Mouse (Mus musculus) limb, embryonic 12.5 days (tissue): ENCODE data around the gene Nrarp. TPM values are rescaled to one million over a fixed set of nuclear protein-coding genes. Genes with fewer than 3 reads are reported as not detected.

ENCODE experiments used
- ATAC-seq: fragments of 200-750 bp; cut with Nextera tagmentation; 2 replicates; pipeline ENCODE4 v1.8.0; 2017; ENCODE audit warnings: low read depth, moderate TSS enrichment; ENCODE audit not compliant: insufficient number of reproducible peaks, insufficient read depth, low FRiP score, low TSS enrichment
- H3K27ac ChIP-seq: fragments of 300-500 bp; sonication (generic); 2 replicates; pipeline ENCODE4 v1.5.1; 2016; ENCODE audit warnings: mild to moderate bottlenecking, moderate library complexity
- H3K27me3 ChIP-seq: fragments of 300-500 bp; sonication (generic); 2 replicates; pipeline ENCODE4 v1.6.1; 2016; ENCODE audit warnings: mild to moderate bottlenecking, moderate library complexity
- H3K36me3 ChIP-seq: fragments of 300-500 bp; sonication (generic); 2 replicates; pipeline ENCODE4 v1.6.1; 2016; ENCODE audit warnings: mild to moderate bottlenecking, moderate library complexity
- H3K4me1 ChIP-seq: fragments of 300-500 bp; sonication (generic); replicated peaks from 2 replicates; pipeline ENCODE4 v1.6.1; 2016
- H3K4me2 ChIP-seq: fragments of 300-500 bp; sonication (generic); 2 replicates; pipeline ENCODE4 v1.6.1; 2016; ENCODE audit warnings: mild to moderate bottlenecking, moderate library complexity
- H3K4me3 ChIP-seq: fragments of 300-500 bp; sonication (generic); replicated peaks from 2 replicates; pipeline ENCODE4 v1.5.1; 2016; ENCODE audit warnings: mild to moderate bottlenecking
- H3K9ac ChIP-seq: fragments of 300-500 bp; sonication (generic); replicated peaks from 2 replicates; pipeline ENCODE4 v1.6.1; 2016; ENCODE audit warnings: mild to moderate bottlenecking, moderate library complexity
- H3K9me3 ChIP-seq: fragments of 300-500 bp; sonication (generic); 2 replicates; pipeline ENCODE4 v1.6.1; 2016; ENCODE audit warnings: mild to moderate bottlenecking, moderate library complexity
- WGBS: fragments of 180-500 bp; shearing (Covaris S2); methylation state at CpG from one replicate; pipeline ENCODE4 v1.1.7; 2016; 5-methylcytosine and 5-hydroxymethylcytosine counted together
- polyA plus RNA-seq: library from polyadenylated mRNA; unstranded; fragments of >200 nt; fragmentation: Nextera tagmentation; extraction: Ambion mirVana; gene quantifications from 2 replicates; pipeline ENCODE4 v1.2.1, GENCODE M21; 2016

Nrarp gene
- polyA plus RNA-seq, 1 experiment from 2014 or later = 20.6 TPM

DNA sequence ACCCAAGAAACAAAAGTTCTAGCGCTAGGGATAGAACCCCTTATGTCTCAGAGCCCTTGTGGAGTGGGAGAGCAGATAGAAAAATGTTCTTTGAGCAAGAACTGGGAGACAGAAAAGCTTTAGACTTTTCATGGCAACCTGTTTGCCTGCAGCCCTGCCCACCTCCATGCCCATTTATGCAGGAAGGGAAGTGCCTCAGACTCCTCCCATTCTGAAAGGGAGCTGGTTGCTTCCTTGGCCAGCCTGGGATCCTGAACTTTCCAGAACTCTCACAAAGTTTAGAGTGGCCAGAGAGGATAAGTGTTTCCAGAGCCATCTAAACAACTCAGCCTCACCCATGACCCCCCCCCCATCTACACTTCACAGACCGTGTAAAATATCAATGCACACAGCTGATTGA, 16.6 kb downstream of the Nrarp start:
- WGBS = 20% methylated on average over 2 of the region's 2 CpGs
- Histone ChIP-seq H3K4me2 (peak overlapping the region; percentile 43), H3K27me3 (peaks cover 37% of the 10 kb centered on the region), H3K9me3 (no peaks in the 10 kb centered on the region), H3K9ac (no peak overlapping the region), H3K36me3 (peaks cover 35% of the 10 kb centered on the region), H3K27ac (no peak overlapping the region), H3K4me1 (peaks cover 28% of the 10 kb centered on the region), H3K4me3 (no peak overlapping the region)
- ATAC-seq = no peak

DNA sequence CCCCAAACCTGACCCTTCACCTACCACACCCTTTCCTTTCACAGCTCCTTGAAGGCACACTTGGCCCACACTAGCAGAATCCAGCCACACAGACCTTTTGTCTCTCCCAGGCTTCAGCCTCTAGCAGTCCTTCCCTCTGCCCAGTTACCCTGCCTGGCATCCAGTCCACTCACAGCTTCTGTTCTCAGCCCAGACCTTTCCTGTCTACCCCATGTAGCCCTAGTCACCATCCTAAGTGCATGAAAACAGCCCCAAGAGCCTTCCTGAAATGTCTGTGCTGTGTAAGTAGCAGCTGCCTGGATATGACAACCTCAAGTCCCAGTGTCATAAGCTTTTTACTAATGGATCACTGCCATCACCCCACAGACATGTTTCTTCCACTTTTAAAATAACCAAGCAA, 17.4 kb downstream of the Nrarp start:
- H3K9ac ChIP-seq = no peak overlapping the region
- H3K9me3 ChIP-seq = no peaks in the 10 kb centered on the region
- no peak overlapping the region for H3K4me3 ChIP-seq
- no peak overlapping the region for H3K27ac ChIP-seq
- no peak for ATAC-seq
- H3K4me2 ChIP-seq = no peak overlapping the region
- peaks cover 37% of the 10 kb centered on the region for H3K27me3 ChIP-seq
- H3K36me3 ChIP-seq = peaks cover 43% of the 10 kb centered on the region
- peaks cover 28% of the 10 kb centered on the region for H3K4me1 ChIP-seq

- WGBS = 96% methylated on average over 2 of the region's 2 CpGs
- peaks cover 70% of the 10 kb centered on the region for H3K36me3 ChIP-seq
Measured at GRCm38 (mm10) chr2:25200631-25201030, 20.1 kb downstream of the Nrarp start.

DNA sequence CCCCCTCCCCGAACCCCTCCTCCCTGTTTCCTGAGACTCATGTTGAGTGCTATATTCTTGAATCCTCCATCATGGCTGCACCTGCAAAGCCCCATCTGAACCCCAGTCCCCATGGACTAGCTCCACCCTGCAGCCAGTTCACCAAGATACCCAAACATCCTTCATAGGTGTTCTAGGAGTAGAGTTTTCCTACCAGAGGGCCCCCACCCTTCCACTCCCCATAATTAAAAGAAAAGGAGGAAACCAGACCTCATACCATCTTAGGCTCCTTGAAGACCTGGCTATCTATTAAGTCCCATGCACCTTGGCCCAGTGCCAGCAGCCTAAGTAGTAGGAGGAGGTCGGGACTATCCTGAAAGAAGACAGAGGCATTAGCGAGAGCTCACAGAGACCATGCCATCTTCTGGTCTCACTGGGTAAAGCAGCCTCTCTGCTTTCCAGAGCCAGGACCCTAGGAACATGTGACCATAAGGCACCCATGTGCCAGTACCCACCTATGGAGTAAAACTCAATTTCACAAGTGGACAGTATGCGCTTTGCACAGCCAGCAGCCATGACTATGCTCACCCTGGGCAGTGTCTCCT, 23.2 kb downstream of the Nrarp start:
- Histone ChIP-seq H3K4me1 (no peaks in the 10 kb centered on the region), H3K4me2 (no peak overlapping the region), H3K9me3 (no peaks in the 10 kb centered on the region), H3K9ac (no peak overlapping the region), H3K27me3 (no peaks in the 10 kb centered on the region), H3K27ac (no peak overlapping the region), H3K4me3 (no peak overlapping the region), H3K36me3 (peaks cover 96% of the 10 kb centered on the region)
- WGBS = 68% methylated on average over 4 of the region's 4 CpGs
- ATAC-seq = no peak

More at GRCm38 (mm10) chr2:25200631-25201030, 20.1 kb downstream of the Nrarp start:
- ATAC-seq = no peak
- no peak overlapping the region for H3K27ac ChIP-seq
- no peaks in the 10 kb centered on the region for H3K9me3 ChIP-seq
- no peak overlapping the region for H3K9ac ChIP-seq
- H3K4me2 ChIP-seq = no peak overlapping the region
- peaks cover 17% of the 10 kb centered on the region for H3K27me3 ChIP-seq
- no peak overlapping the region for H3K4me3 ChIP-seq
- peaks cover 15% of the 10 kb centered on the region for H3K4me1 ChIP-seq

- Histone ChIP-seq H3K27ac (no peak overlapping the region), H3K36me3 (peaks cover 64% of the 10 kb centered on the region), H3K4me2 (no peak overlapping the region), H3K4me1 (peaks cover 14% of the 10 kb centered on the region), H3K9ac (no peak overlapping the region), H3K27me3 (no peaks in the 10 kb centered on the region), H3K4me3 (no peak overlapping the region), H3K9me3 (no peaks in the 10 kb centered on the region)
- WGBS = 84% methylated on average over 1 of the region's 1 CpGs
- no peak for ATAC-seq
Measured at GRCm38 (mm10) chr2:25207593-25207992, 27.0 kb downstream of the Nrarp start.

DNA sequence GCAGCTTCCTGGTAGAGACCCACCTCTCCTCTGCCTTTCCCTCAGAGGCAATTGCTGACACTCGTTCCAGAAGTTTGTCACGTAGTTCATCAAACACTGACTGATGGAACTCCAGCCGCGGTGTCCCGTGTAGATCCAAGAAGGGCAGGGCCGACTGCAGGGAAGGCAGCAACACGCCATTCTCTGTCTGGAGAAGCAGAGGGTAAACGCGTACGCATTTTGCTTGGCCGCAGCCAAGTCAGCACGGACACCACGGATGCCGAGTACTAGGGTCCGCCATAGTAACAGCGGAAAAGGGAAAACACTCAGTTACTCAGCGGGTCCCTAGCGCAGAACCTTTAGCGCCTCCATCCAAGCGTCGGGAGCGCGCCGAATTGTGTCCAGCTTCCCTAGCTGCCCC, 30.1 kb downstream of the Nrarp start:
- Histone ChIP-seq H3K4me3 (peak overlapping the region; percentile 83), H3K9ac (peak overlapping the region; percentile 90), H3K27me3 (peaks cover 19% of the 10 kb centered on the region), H3K9me3 (no peaks in the 10 kb centered on the region), H3K27ac (peak overlapping the region; percentile 92), H3K36me3 (peaks cover 33% of the 10 kb centered on the region), H3K4me1 (peaks cover 14% of the 10 kb centered on the region), H3K4me2 (peak overlapping the region; percentile 94)
- WGBS = under 1% methylated on average over 24 of the region's 24 CpGs
- no peak for ATAC-seq

DNA sequence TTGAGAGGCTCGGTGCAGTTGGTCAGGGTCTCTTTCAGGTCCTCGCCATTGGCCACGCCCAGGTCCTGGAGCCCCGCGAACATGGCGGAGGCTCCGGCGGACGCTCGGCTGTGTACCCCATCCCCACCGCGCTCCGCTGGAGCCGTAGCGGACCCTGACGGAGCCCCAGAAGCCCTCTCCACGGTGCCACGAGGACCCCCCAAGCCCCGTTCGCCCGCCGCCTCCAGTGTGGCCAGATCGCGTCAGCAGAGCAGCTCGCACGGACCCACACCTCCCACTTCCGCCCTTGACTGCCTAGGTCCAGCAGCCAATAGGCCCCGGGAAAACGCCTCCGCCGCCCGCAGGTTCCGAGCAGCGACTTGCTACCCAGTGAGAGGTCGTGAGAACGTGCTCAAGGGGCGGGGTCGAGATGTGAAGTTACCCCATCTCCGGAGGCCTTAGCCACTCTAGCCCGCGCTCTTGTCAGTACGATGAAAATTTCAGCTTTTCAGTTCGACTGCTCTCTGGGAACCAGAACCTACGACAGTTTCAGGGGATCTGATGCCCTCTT, 30.6 kb downstream of the Nrarp start, which contains the start of gene Nelfb:
Gene Nelfb, minus strand, starts transcription at position 369 of the 550 bp plus-strand sequence.
- H3K9me3 ChIP-seq = no peaks in the 10 kb centered on the region
- peaks cover 14% of the 10 kb centered on the region for H3K4me1 ChIP-seq
- H3K36me3 ChIP-seq = peaks cover 28% of the 10 kb centered on the region
- under 1% methylated on average over 44 of the region's 44 CpGs for WGBS
- peaks cover 22% of the 10 kb centered on the region for H3K27me3 ChIP-seq
- peak; percentile 85 for ATAC-seq
- H3K9ac ChIP-seq = peak within 1 kb of the TSS; percentile 90
- H3K4me2 ChIP-seq = peak within 1 kb of the TSS; percentile 94
- peak within 1 kb of the TSS; percentile 92 for H3K27ac ChIP-seq
- peak within 1 kb of the TSS; percentile 83 for H3K4me3 ChIP-seq

DNA sequence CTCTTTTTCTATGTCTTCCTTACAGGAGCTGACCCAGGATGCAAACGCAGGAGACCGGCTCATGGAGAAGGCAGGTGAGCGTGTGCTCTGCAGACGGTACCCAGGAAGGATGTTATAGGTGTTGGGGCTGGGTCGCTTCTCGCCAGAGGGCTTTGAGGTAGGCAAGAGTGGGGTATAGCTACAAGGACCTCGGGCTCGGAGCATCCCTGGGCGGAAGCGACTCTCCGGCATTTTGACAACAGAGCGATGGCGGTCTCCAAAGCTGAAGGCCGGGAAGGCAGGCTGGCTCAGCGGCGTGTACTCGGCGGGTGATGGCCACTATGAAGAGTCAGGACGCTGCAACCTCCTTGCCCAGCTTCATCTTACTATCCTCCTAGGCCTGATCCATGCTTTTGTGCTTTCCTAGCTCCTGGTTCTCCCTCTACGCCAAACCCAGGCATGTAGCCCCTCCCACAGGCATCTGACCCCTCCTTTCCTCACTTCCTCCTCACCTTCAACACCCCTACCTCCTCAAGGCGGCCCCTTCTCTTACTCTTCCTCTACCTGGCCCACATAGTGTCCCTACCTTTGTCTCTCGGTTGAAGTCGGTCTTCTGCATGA, 32.8 kb downstream of the Nrarp start:
- peaks cover 6% of the 10 kb centered on the region for H3K36me3 ChIP-seq
- H3K9ac ChIP-seq = no peak overlapping the region
- ATAC-seq = no peak
- WGBS = 55% methylated on average over 23 of the region's 23 CpGs
- H3K4me3 ChIP-seq = no peak overlapping the region
- H3K27me3 ChIP-seq = peaks cover 22% of the 10 kb centered on the region
- H3K4me1 ChIP-seq = peaks cover 14% of the 10 kb centered on the region
- H3K9me3 ChIP-seq = no peaks in the 10 kb centered on the region
- H3K4me2 ChIP-seq = no peak overlapping the region
- no peak overlapping the region for H3K27ac ChIP-seq

GRCm38 (mm10) chr2:25214444-25214843, 33.9 kb downstream of the Nrarp start, which contains the start of gene Stpg3:
Stpg3 (minus strand) TSS chr2:25214637.
- Histone ChIP-seq H3K9me3 (no peaks in the 10 kb centered on the region), H3K27ac (no peak within 1 kb of the TSS), H3K36me3 (no peaks in the 10 kb centered on the region; the same call in 1 of the 2 replicates), H3K4me1 (peaks cover 10% of the 10 kb centered on the region), H3K27me3 (peaks cover 22% of the 10 kb centered on the region), H3K9ac (no peak within 1 kb of the TSS), H3K4me3 (no peak within 1 kb of the TSS), H3K4me2 (no peak within 1 kb of the TSS)
- WGBS = 78% methylated on average over 3 of the region's 3 CpGs
- ATAC-seq = no peak

GRCm38 (mm10) chr2:25217666-25218065, 37.1 kb downstream of the Nrarp start:
- WGBS = 61% methylated on average over 2 of the region's 2 CpGs
- H3K4me2 ChIP-seq = no peak overlapping the region
- ATAC-seq = no peak
- H3K27me3 ChIP-seq = peaks cover 22% of the 10 kb centered on the region
- no peak overlapping the region for H3K9ac ChIP-seq
- H3K36me3 ChIP-seq = peaks cover 12% of the 10 kb centered on the region
- H3K4me3 ChIP-seq = no peak overlapping the region
- no peaks in the 10 kb centered on the region for H3K9me3 ChIP-seq
- H3K4me1 ChIP-seq = no peaks in the 10 kb centered on the region
- H3K27ac ChIP-seq = no peak overlapping the region

DNA sequence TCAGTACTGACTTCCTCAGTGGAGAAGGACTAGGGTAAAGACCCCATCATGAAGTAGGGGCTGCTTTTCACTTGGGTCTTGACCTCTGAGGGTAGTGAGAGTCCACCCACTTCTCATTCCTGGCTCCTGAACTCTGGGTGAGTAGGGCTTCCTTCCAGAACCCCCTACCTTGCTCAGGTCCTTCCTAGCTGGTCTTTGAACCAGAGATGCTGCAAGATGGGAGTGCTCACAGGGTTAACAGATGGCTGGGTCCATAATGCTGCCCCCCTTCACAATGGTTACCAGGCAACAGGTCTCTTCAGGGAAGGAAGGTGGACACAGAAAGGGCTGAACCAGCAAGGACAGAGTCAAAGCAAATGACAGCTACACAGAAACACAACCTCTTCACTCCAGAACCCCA, 37.9 kb downstream of the Nrarp start, which contains the start of gene Fam166a:
Gene Fam166a, plus strand, starts transcription at position 301 of the 400 bp plus-strand sequence.
- Histone ChIP-seq H3K9me3 (no peaks in the 10 kb centered on the region), H3K36me3 (peaks cover 19% of the 10 kb centered on the region), H3K9ac (no peak within 1 kb of the TSS), H3K27me3 (peaks cover 16% of the 10 kb centered on the region), H3K27ac (no peak within 1 kb of the TSS), H3K4me3 (no peak within 1 kb of the TSS), H3K4me2 (no peak within 1 kb of the TSS), H3K4me1 (peaks cover 5% of the 10 kb centered on the region)
- ATAC-seq = no peak
